ENCODE assay signal across 7 mouse cellular contexts in genomic region chr14:55767519-55768414, GRCm38 (mm10). TPM values are rescaled to one million over a fixed set of nuclear protein-coding genes. Genes with fewer than 3 reads are reported as not detected.
DNase-seq lines count a peak whose midpoint lies in the region; ATAC-seq and TF ChIP-seq lines count a peak whose summit lies in the region.

No protein-coding gene starts in this region.

- ATAC-seq in CD4-positive, CD25-positive, alpha-beta regulatory T cell, adult 4 months, result peak; percentile 74
- no peak; the same call in 1 of the 2 replicates for ATAC-seq in heart, embryonic 16.5 days (replicated peaks; ENCODE audit: extremely low read depth, insufficient read depth, low FRiP score)
- ATAC-seq in kidney, postnatal 0 days (replicated peaks; ENCODE audit: low FRiP score, low read depth), result peak; percentile 77

- DNase-seq in ZHBTc4 (ENCODE audit: low read depth, low spot score), result peak; percentile 51
- peak; percentile 67 for DNase-seq in embryo, embryonic 9.5 days (ENCODE audit: extremely low spot score)
- DNase-seq in kidney, postnatal 0 days (ENCODE audit: low spot score), result peak; percentile 70
- DNase-seq in lung, postnatal 25 days (ENCODE audit: low spot score), result peak; percentile 59
- DNase-seq in right cerebral cortex, postnatal 4 days, result peak; percentile 50

- peak overlapping the region; percentile 75 for H3K9ac ChIP-seq in heart, embryonic 16.5 days (ENCODE audit: low read length)
- peak overlapping the region; percentile 45 for H3K9ac ChIP-seq in kidney, postnatal 0 days (ENCODE audit: low read depth, low read length)

- no peaks in the 10 kb centered on the region for H3K36me3 ChIP-seq in heart, embryonic 16.5 days (ENCODE audit: control insufficient read depth, insufficient read depth)
- H3K36me3 ChIP-seq in kidney, postnatal 0 days (ENCODE audit: insufficient read depth, low read length), result no peaks in the 10 kb centered on the region

- peak; percentile 68 for TF ChIP-seq CTCF in kidney, postnatal 0 days (IDR thresholded peaks at IDR 0.05; ENCODE audit: low read depth)

- WGBS in heart, embryonic 16.5 days, result 11% methylated on average over 52 of the region's 52 CpGs
- WGBS in kidney, postnatal 0 days, result 11% methylated on average over 52 of the region's 52 CpGs

- H3K4me1 ChIP-seq in heart, embryonic 16.5 days (ENCODE audit: control insufficient read depth, insufficient read depth, low read length), result peaks cover 11% of the 10 kb centered on the region
- 0 out of 2 replicates have a peak, but pooled peaks cover 10% of the 10 kb centered on the region for H3K4me1 ChIP-seq in kidney, postnatal 0 days (replicated peaks; ENCODE audit: insufficient read depth, low read length)

- no peaks in the 10 kb centered on the region for H3K9me3 ChIP-seq in heart, embryonic 16.5 days (replicated peaks; ENCODE audit: control insufficient read depth, low read length)
- no peaks in the 10 kb centered on the region for H3K9me3 ChIP-seq in kidney, postnatal 0 days (replicated peaks; ENCODE audit: low read length)

- peak overlapping the region; percentile 75 for H3K4me2 ChIP-seq in heart, embryonic 16.5 days (ENCODE audit: low read depth, low read length)
- H3K4me2 ChIP-seq in kidney, postnatal 0 days (ENCODE audit: low read length), result peak overlapping the region; percentile 68

- H3K4me3 ChIP-seq in heart, embryonic 16.5 days (ENCODE audit: low read length), result peak overlapping the region; percentile 52
- peak overlapping the region; percentile 20; the same call in 1 of the 2 replicates for H3K4me3 ChIP-seq in kidney, postnatal 0 days (replicated peaks; ENCODE audit: low read depth, low read length)

- peaks cover 12% of the 10 kb centered on the region for H3K27me3 ChIP-seq in heart, embryonic 16.5 days (ENCODE audit: control insufficient read depth, insufficient read depth, low read length)
- 0 out of 2 replicates have a peak, but pooled peaks cover 4% of the 10 kb centered on the region for H3K27me3 ChIP-seq in kidney, postnatal 0 days (ENCODE audit: insufficient read depth, low read length)

- no peak overlapping the region for H3K27ac ChIP-seq in heart, embryonic 16.5 days (ENCODE audit: low read length)
- no peak overlapping the region for H3K27ac ChIP-seq in kidney, postnatal 0 days

RNA-seq across cellular contexts. Expression of gene Ltb4r1, which starts 2.0 kb away (rescaled TPM):
- polyA plus RNA-seq in CD4-positive, CD25-positive, alpha-beta regulatory T cell, adult 4 months (2017; shearing (Covaris generic)), result 1 to 10 TPM; 4.1 to 4.5 TPM
- polyA plus RNA-seq in heart, embryonic 16.5 days (2015; fragmentation: Nextera tagmentation; extraction: Ambion mirVana), result 0.59 and 0.66 TPM in 2 replicates
- 0.47 and 0.71 TPM in 2 replicates for polyA plus RNA-seq in kidney, postnatal 0 days (2015; fragmentation: Nextera tagmentation; extraction: Ambion mirVana)

RNA-seq across cellular contexts. Expression of gene Ltb4r2, which starts 6.5 kb away (rescaled TPM):
- under 1 TPM in 1 of 2 experiments, not detected in 1; 0.08 TPM for polyA plus RNA-seq in CD4-positive, CD25-positive, alpha-beta regulatory T cell, adult 4 months (2017; shearing (Covaris generic))
- 0.20 and 0.32 TPM in 2 replicates for polyA plus RNA-seq in heart, embryonic 16.5 days (2015; fragmentation: Nextera tagmentation; extraction: Ambion mirVana)
- polyA plus RNA-seq in kidney, postnatal 0 days (2015; fragmentation: Nextera tagmentation; extraction: Ambion mirVana), result 0.68 and 0.75 TPM in 2 replicates

RNA-seq across cellular contexts. Expression of gene Cideb, which starts 9.5 kb away (rescaled TPM):
- polyA plus RNA-seq in CD4-positive, CD25-positive, alpha-beta regulatory T cell, adult 4 months (2017; shearing (Covaris generic)), result not detected
- 1.3 and 1.8 TPM in 2 replicates for polyA plus RNA-seq in heart, embryonic 16.5 days (2015; fragmentation: Nextera tagmentation; extraction: Ambion mirVana)
- polyA plus RNA-seq in kidney, postnatal 0 days (2015; fragmentation: Nextera tagmentation; extraction: Ambion mirVana), result 50.0 and 51.0 TPM in 2 replicates

RNA-seq across cellular contexts. Expression of gene Adcy4, which starts 16.1 kb away (rescaled TPM):
- polyA plus RNA-seq in CD4-positive, CD25-positive, alpha-beta regulatory T cell, adult 4 months (2017; shearing (Covaris generic)), result 1 to 10 TPM in 1 of 2 experiments, not detected in 1; 1.0 TPM
- polyA plus RNA-seq in heart, embryonic 16.5 days (2015; fragmentation: Nextera tagmentation; extraction: Ambion mirVana), result 15.3 and 17.5 TPM in 2 replicates
- 10.0 and 10.6 TPM in 2 replicates for polyA plus RNA-seq in kidney, postnatal 0 days (2015; fragmentation: Nextera tagmentation; extraction: Ambion mirVana)

RNA-seq across cellular contexts. Expression of gene Ripk3, which starts 20.9 kb away (rescaled TPM):
- polyA plus RNA-seq in CD4-positive, CD25-positive, alpha-beta regulatory T cell, adult 4 months (2017; shearing (Covaris generic)), result 10 to 100 TPM; 80.3 to 81.9 TPM
- 17.8 and 20.8 TPM in 2 replicates for polyA plus RNA-seq in heart, embryonic 16.5 days (2015; fragmentation: Nextera tagmentation; extraction: Ambion mirVana)
- polyA plus RNA-seq in kidney, postnatal 0 days (2015; fragmentation: Nextera tagmentation; extraction: Ambion mirVana), result 20.4 and 24.7 TPM in 2 replicates

Comparison
In these comparisons a context has a peak if more than half of its experiments do, and no peak if none do; other contexts are left out.
1. RNA of gene Cideb, which starts 9.5 kb away (polyA plus RNA-seq): 50.0 to 51.0 TPM in kidney, postnatal 0 days; 1.3 to 1.8 TPM in heart, embryonic 16.5 days and not detected in CD4-positive, CD25-positive, alpha-beta regulatory T cell, adult 4 months; every median in the first group is over 10 times any median in the second.
2. Peak in every context shown above with its lines, with median percentiles within 50 percentile points of each other: DNase-seq.